Mouse (Mus musculus) small intestine, adult 2 months (tissue): ENCODE measurements around the gene Alk.

Source experiments
- CTCF ChIP-seq: fragments of 200-500 bp; IDR thresholded peaks from 2 replicates; pipeline ENCODE4 v1.5.1; 2012; ENCODE audit warnings: low read depth, mild to moderate bottlenecking, control low read depth, inconsistent platforms, low read length, moderate library complexity, mixed read lengths; ENCODE audit not compliant: insufficient replicate concordance, insufficient read length; ENCODE audit errors: extremely low read depth
- POLR2A ChIP-seq: fragments of 200-500 bp; IDR thresholded peaks from 2 replicates; pipeline ENCODE4 v1.6.1; 2012; ENCODE audit warnings: low read depth, mild to moderate bottlenecking, control low read depth, inconsistent platforms, low read length, moderate library complexity

DNA sequence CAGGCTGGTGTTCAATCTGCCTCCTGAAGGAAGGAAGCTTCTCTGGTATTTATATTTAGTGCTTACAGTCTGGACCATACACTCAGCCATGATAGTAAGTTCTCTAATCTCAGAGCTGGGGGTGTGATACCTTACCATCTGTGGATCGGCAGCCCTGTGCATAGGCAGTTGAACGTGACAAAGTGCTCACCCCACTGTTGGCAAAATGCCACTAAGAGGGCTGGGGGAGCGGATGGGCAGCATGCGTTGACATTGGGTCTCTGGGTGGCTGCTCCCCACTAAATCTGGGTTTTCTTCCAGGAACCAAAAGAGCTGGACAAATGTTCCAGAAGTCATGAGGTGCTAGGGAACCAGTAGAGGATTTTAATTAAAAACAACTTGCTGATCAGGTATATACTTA lies 78.1 kb downstream of the Alk start:
- TF ChIP-seq POLR2A (no peak), CTCF (no peak)
